Mouse (Mus musculus) myocyte (in vitro differentiated cells): ENCODE measurements at regions not wholly inside any gene's neighbourhood (a gene's known extent, or its start where the extent isn't known, plus 50 kb on each side); places are given as distances from the start of the nearest gene placed in this dataset.

Source experiments
- H3K27me3 ChIP-seq: one replicate; pipeline ENCODE4 v1.6.1; 2011; ENCODE audit not compliant: control insufficient read depth, insufficient read depth, insufficient read length
- H3K36me3 ChIP-seq: one replicate; pipeline ENCODE4 v1.6.1; 2011; ENCODE audit not compliant: control insufficient read depth, insufficient read depth
- H3K4me2 ChIP-seq: one replicate; pipeline ENCODE4 v1.6.1; 2011; ENCODE audit warnings: low read depth, control low read depth
- H3K4me3 ChIP-seq: one replicate; pipeline ENCODE4 v1.5.1; 2011; ENCODE audit warnings: mild to moderate bottlenecking, control low read depth, moderate library complexity
- H3K79me2 ChIP-seq: one replicate; pipeline ENCODE4 v1.6.1; 2011; ENCODE audit not compliant: control insufficient read depth, insufficient read depth
- H3ac ChIP-seq: one replicate; pipeline ENCODE4 v1.6.1; 2011; ENCODE audit not compliant: control insufficient read depth, insufficient read length
- CEBPB ChIP-seq: IDR thresholded peaks from 2 replicates; pipeline ENCODE4 v1.6.1; 2011; ENCODE audit warnings: mild to moderate bottlenecking, moderate library complexity; ENCODE audit not compliant: poor library complexity, insufficient read depth, severe bottlenecking
- E2F4 ChIP-seq: IDR thresholded peaks from one replicate; pipeline ENCODE4 v1.6.1; 2011; ENCODE audit warnings: mild to moderate bottlenecking, control low read depth, moderate library complexity; ENCODE audit not compliant: insufficient read depth
- MAX ChIP-seq: IDR thresholded peaks from one replicate; pipeline ENCODE4 v1.6.1; 2011; ENCODE audit warnings: low read depth, mild to moderate bottlenecking, control low read depth
- MYOD1 ChIP-seq, 3 experiments: IDR thresholded peaks; one replicate each; pipeline ENCODE4 v1.6.1; 2011; ENCODE audit warnings: control low read depth in 2 of 3, low read depth in 2 of 3, mild to moderate bottlenecking in 2 of 3, moderate library complexity in 1 of 3; ENCODE audit not compliant: insufficient read length in 2 of 3, control insufficient read depth in 1 of 3
- MYOG ChIP-seq, 3 experiments: IDR thresholded peaks; one replicate each; pipeline ENCODE4 v1.6.1; 2011; ENCODE audit warnings: control low read depth in 2 of 3, low read depth in 2 of 3, mild to moderate bottlenecking in 2 of 3; ENCODE audit not compliant: insufficient read length in 2 of 3, control insufficient read depth in 1 of 3, insufficient read depth in 1 of 3
- POLR2A ChIP-seq: IDR thresholded peaks from one replicate; pipeline ENCODE4 v1.6.1; 2011; ENCODE audit warnings: low read depth, mild to moderate bottlenecking, control low read depth, moderate library complexity; ENCODE audit not compliant: insufficient read length
- POLR2AphosphoS2 ChIP-seq: IDR thresholded peaks from one replicate; pipeline ENCODE4 v1.6.1; 2011; ENCODE audit warnings: low read depth, control low read depth; ENCODE audit not compliant: insufficient read length
- REST ChIP-seq: IDR thresholded peaks from one replicate; pipeline ENCODE4 v1.6.1; 2011; ENCODE audit warnings: mild to moderate bottlenecking, control low read depth, moderate library complexity; ENCODE audit not compliant: insufficient read depth, insufficient read length
- SRF ChIP-seq: IDR thresholded peaks from one replicate; pipeline ENCODE4 v1.6.1; 2011; ENCODE audit warnings: low read depth; ENCODE audit not compliant: control insufficient read depth, insufficient read length
- TCF12 ChIP-seq: IDR thresholded peaks from one replicate; pipeline ENCODE4 v1.6.1; 2011; ENCODE audit warnings: mild to moderate bottlenecking, control low read depth; ENCODE audit not compliant: poor library complexity, insufficient read depth, severe bottlenecking
- TCF3 ChIP-seq: IDR thresholded peaks from one replicate; pipeline ENCODE4 v1.6.1; 2011; ENCODE audit warnings: low read depth, control low read depth; ENCODE audit not compliant: insufficient read length
- USF1 ChIP-seq: IDR thresholded peaks from one replicate; pipeline ENCODE4 v1.6.1; 2011; ENCODE audit warnings: low read depth, mild to moderate bottlenecking, control low read depth, moderate library complexity

- Histone ChIP-seq H3K79me2 (no peaks in the 10 kb centered on the region), H3K4me2 (no peak overlapping the region), H3ac (no peak overlapping the region), H3K36me3 (no peaks in the 10 kb centered on the region), H3K27me3 (no peaks in the 10 kb centered on the region), H3K4me3 (no peak overlapping the region)
- TF ChIP-seq TCF3 (no peak), CEBPB (no peak), REST (no peak), MAX (no peak), SRF (no peak), USF1 (no peak), POLR2A (no peak), E2F4 (no peak), MYOD1 (IDR thresholded peaks at IDR 0.05; ENCODE audit: control insufficient read depth in 1 of 3, insufficient read length in 2 of 3, low read depth in 2 of 3) (no peak), MYOG (IDR thresholded peaks at IDR 0.05; ENCODE audit: control insufficient read depth in 1 of 3, insufficient read depth in 1 of 3, insufficient read length in 2 of 3, low read depth in 2 of 3) (no peak), POLR2AphosphoS2 (no peak), TCF12 (no peak)
Measured at GRCm38 (mm10) chr11:38762241-38762640, 1526.5 kb upstream of the Tenm2 start.

GRCm38 (mm10) chr11:38747549-38747948 lies 1511.8 kb upstream of the Tenm2 start:
- H3K4me2 ChIP-seq: no peak overlapping the region
- H3K36me3 ChIP-seq: no peaks in the 10 kb centered on the region
- no peak overlapping the region for H3K4me3 ChIP-seq
- H3K79me2 ChIP-seq: no peaks in the 10 kb centered on the region
- H3ac ChIP-seq: no peak overlapping the region
- no peaks in the 10 kb centered on the region for H3K27me3 ChIP-seq
- TF ChIP-seq POLR2AphosphoS2 (no peak), SRF (no peak), MYOG (IDR thresholded peaks at IDR 0.05; ENCODE audit: control insufficient read depth in 1 of 3, insufficient read depth in 1 of 3, insufficient read length in 2 of 3, low read depth in 2 of 3) (no peak), REST (no peak)

GRCm38 (mm10) chr11:38729101-38729500 lies 1493.3 kb upstream of the Tenm2 start:
- Histone ChIP-seq H3K27me3 (no peaks in the 10 kb centered on the region), H3K4me2 (no peak overlapping the region), H3K36me3 (no peaks in the 10 kb centered on the region), H3K79me2 (no peaks in the 10 kb centered on the region), H3ac (no peak overlapping the region), H3K4me3 (no peak overlapping the region)
- no peak for TF ChIP-seq USF1
- no peak for TF ChIP-seq CEBPB
- no peak for TF ChIP-seq MYOG (IDR thresholded peaks at IDR 0.05; ENCODE audit: control insufficient read depth in 1 of 3, insufficient read depth in 1 of 3, insufficient read length in 2 of 3, low read depth in 2 of 3)
- TF ChIP-seq E2F4: no peak
- no peak for TF ChIP-seq REST
- TF ChIP-seq TCF12: no peak
- no peak for TF ChIP-seq MAX
- TF ChIP-seq TCF3: no peak
- no peak for TF ChIP-seq POLR2A
- no peak for TF ChIP-seq SRF

- TF ChIP-seq POLR2A (no peak), MYOD1 (IDR thresholded peaks at IDR 0.05; ENCODE audit: control insufficient read depth in 1 of 3, insufficient read length in 2 of 3, low read depth in 2 of 3) (no peak), SRF (no peak), CEBPB (no peak), POLR2AphosphoS2 (no peak), TCF12 (no peak), E2F4 (no peak), MAX (no peak)
- no peak overlapping the region for H3K4me3 ChIP-seq
Measured at GRCm38 (mm10) chr11:38715697-38716096, 1479.9 kb upstream of the Tenm2 start.

GRCm38 (mm10) chr11:38681264-38681663 lies 1445.5 kb upstream of the Tenm2 start:
- Histone ChIP-seq H3K4me3 (no peak overlapping the region), H3ac (no peak overlapping the region)

More at GRCm38 (mm10) chr11:38715697-38716096, 1479.9 kb upstream of the Tenm2 start:
- H3ac ChIP-seq: no peak overlapping the region
- H3K79me2 ChIP-seq: no peaks in the 10 kb centered on the region
- H3K36me3 ChIP-seq: no peaks in the 10 kb centered on the region
- no peak overlapping the region for H3K4me2 ChIP-seq
- no peaks in the 10 kb centered on the region for H3K27me3 ChIP-seq

More at GRCm38 (mm10) chr11:38681264-38681663, 1445.5 kb upstream of the Tenm2 start:
- Histone ChIP-seq H3K36me3 (no peaks in the 10 kb centered on the region), H3K79me2 (no peaks in the 10 kb centered on the region), H3K4me2 (no peak overlapping the region), H3K27me3 (no peaks in the 10 kb centered on the region)
- TF ChIP-seq TCF12 (no peak), MYOD1 (IDR thresholded peaks at IDR 0.05; ENCODE audit: control insufficient read depth in 1 of 3, insufficient read length in 2 of 3, low read depth in 2 of 3) (no peak), POLR2A (no peak), REST (no peak), POLR2AphosphoS2 (no peak), MYOG (IDR thresholded peaks at IDR 0.05; ENCODE audit: control insufficient read depth in 1 of 3, insufficient read depth in 1 of 3, insufficient read length in 2 of 3, low read depth in 2 of 3) (no peak)
